Mouse (Mus musculus): ENCODE data around the gene Cfap100.
A peak's percentile ranks its signal among the peaks of the same experiment; 100 is the strongest.

DNA sequence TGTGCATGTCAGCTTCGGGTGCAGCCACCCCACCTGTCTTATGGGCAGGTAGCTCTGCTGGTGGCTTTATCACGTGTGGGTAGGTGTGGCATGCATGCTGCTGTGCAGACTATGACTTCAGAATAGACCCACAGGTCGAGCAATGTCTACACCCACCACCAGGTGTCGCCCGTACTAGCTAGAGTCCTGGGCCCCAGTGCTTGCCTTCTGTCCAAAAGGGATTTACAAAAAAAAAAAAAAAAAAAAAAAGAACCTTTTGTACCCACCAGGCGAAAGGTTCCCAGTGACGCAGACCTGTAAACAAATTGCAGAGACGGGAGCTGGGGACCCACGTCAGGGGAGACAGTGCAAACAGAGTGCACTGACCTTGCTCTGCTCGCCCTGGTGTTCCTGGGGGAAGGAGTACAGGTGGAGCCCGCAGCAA is 6.6 kb upstream of the Cfap100 start:
- TF ChIP-seq TCF12 (IDR thresholded peaks at IDR 0.05; ENCODE audit: low read depth, low read length) = no peak
- peak in 1 of 2 experiments; percentile 72; a peak in 3 of 4 replicates for TF ChIP-seq CTCF (conservative IDR thresholded peaks at IDR 0.05 in 1 of 2, IDR thresholded peaks at IDR 0.05 in 1 of 2; ENCODE audit: low read depth in 2 of 2, low read length in 2 of 2)
- no peak for TF ChIP-seq HCFC1 (IDR thresholded peaks at IDR 0.05; ENCODE audit: low read depth, low read length)
- TF ChIP-seq USF2 (conservative IDR thresholded peaks at IDR 0.05; ENCODE audit: low read depth, low read length) = no peak
- TF ChIP-seq POLR2AphosphoS2 (IDR thresholded peaks at IDR 0.05; ENCODE audit: low read depth, low read length) = no peak
- no peak for TF ChIP-seq NRF1 (IDR thresholded peaks at IDR 0.05; ENCODE audit: low read depth, low read length)
- no peak for TF ChIP-seq MEF2A (IDR thresholded peaks at IDR 0.05; ENCODE audit: borderline replicate concordance, low read depth, low read length)

All from CH12.LX (cell line).